Mouse (Mus musculus) thymus, postnatal 14 days (tissue): ENCODE measurements at regions not wholly inside any gene's neighbourhood (a gene's known extent, or its start where the extent isn't known, plus 50 kb on each side); places are given as distances from the start of the nearest gene placed in this dataset.

Source experiments
- DNase-seq: peaks from one replicate; pipeline ENCODE4 v3.0.0; 2021

DNA sequence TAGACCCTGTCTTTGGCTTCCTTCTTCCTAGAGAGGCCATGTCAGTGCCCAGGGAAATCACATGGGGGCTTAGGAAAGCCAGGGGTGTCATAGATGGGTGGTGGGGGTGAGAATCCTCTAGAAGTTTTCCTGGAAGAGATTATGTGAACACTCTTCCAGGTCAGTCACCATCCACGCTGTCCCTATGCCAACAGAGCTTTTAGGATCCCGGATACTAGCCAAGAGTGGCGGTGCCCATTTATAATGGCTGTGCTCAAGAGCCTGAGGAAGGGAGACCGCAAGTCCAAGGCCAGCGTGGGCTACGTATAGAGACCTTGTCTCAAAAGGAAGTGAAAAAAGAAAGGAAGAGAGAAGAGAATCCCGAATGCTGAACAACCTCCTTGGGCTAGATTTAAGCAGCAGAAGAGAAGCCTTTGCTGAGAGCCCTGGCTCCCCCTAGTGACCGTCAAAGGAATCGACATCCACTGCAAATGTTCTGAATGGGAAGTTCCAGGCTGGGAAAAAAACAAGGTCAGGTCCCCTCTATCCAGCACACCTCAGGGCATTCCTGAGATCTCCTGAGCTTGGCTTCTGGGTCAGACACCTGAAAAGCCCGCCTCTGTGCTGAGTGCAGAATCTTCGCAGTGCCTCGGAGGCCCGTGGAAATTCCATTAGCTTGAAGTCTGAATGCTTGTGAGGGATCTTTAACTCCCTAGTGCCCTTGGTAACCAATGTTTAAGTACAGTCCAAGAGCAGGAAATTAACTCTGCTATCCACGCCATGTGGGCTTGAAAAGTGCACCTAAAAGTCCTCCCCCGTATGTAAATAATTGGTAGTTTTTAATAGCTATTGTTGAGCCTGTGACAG is 50.5 kb upstream of the Cdh5 start:
- DNase-seq: peak; percentile 73

DNA sequence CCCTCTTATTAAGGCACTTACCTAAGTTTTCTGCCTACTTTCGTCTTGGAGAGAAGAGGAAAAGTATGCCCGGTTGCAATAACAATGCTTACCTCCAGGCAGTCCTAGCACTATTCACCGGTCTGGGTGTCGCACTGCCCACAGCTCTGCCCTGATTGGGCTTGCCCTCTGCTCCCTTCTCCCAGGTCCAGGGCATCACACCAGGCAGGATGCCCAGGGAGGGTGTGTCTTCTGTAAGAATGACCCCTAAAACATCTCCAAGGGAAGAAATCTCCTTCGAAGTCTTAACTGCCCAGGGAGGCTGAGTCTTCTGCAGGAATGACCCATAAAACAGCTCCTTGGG is 49.9 kb upstream of the Cdh5 start:
- no peak for DNase-seq
